Mouse (Mus musculus): ENCODE results near the gene Tbxa2r. TPM values are rescaled to one million over a fixed set of nuclear protein-coding genes. Genes with fewer than 3 reads are reported as not detected.

Gene Tbxa2r
- polyA plus RNA-seq, 1 experiment from 2014 or later = 18.3 TPM

- Histone ChIP-seq H3K9ac (no peak overlapping the region), H3K4me1 (peaks cover 40% of the 10 kb centered on the region), H3K27me3 (no peaks in the 10 kb centered on the region), H3K4me3 (replicated peaks) (no peak overlapping the region), H3K9me3 (replicated peaks) (no peaks in the 10 kb centered on the region), H3K36me3 (peaks cover 12% of the 10 kb centered on the region), H3K4me2 (no peak overlapping the region), H3K27ac (no peak overlapping the region)
- ATAC-seq (replicated peaks; ENCODE audit: low FRiP score) = no peak
- 88% methylated on average over 6 of the region's 6 CpGs for WGBS
Measured at GRCm38 (mm10) chr10:81379809-81380378, 51.4 kb downstream of the Tbxa2r start.

- peak overlapping the region; percentile 42 for H3K27ac ChIP-seq
- 73% methylated on average over 5 of the region's 5 CpGs for WGBS
- ATAC-seq (replicated peaks; ENCODE audit: low FRiP score) = no peak
Measured at GRCm38 (mm10) chr10:81382039-81382438, 53.5 kb downstream of the Tbxa2r start.

GRCm38 (mm10) chr10:81383802-81384604, 55.5 kb downstream of the Tbxa2r start, which contains the start of the genes Dohh and Gm48551:
TSS of gene Dohh (plus strand) at chr10:81384428.
TSS of gene Gm48551 (plus strand) at chr10:81384466.
- Histone ChIP-seq H3K4me3 (replicated peaks) (peak within 1 kb of the TSS; percentile 96), H3K27ac (peak within 1 kb of the TSS; percentile 91), H3K9ac (peak within 1 kb of the TSS; percentile 83), H3K4me1 (peaks cover 23% of the 10 kb centered on the region), H3K27me3 (no peaks in the 10 kb centered on the region), H3K4me2 (peak within 1 kb of the TSS; percentile 90), H3K36me3 (peaks cover 34% of the 10 kb centered on the region), H3K9me3 (replicated peaks) (no peaks in the 10 kb centered on the region)
- ATAC-seq (replicated peaks; ENCODE audit: low FRiP score) = peak; percentile 93
- 8% methylated on average over 54 of the region's 54 CpGs for WGBS

More at GRCm38 (mm10) chr10:81382039-81382438, 53.5 kb downstream of the Tbxa2r start:
- Histone ChIP-seq H3K4me2 (no peak overlapping the region), H3K9me3 (replicated peaks) (no peaks in the 10 kb centered on the region), H3K4me1 (peaks cover 33% of the 10 kb centered on the region), H3K36me3 (peaks cover 14% of the 10 kb centered on the region), H3K4me3 (replicated peaks) (no peak overlapping the region), H3K27me3 (no peaks in the 10 kb centered on the region), H3K9ac (no peak overlapping the region)

GRCm38 (mm10) chr10:81384605-81384982, 56.1 kb downstream of the Tbxa2r start:
- Histone ChIP-seq H3K27ac (peak overlapping the region; percentile 91), H3K27me3 (no peaks in the 10 kb centered on the region), H3K4me3 (replicated peaks) (peak overlapping the region; percentile 96), H3K4me2 (peak overlapping the region; percentile 90), H3K9me3 (replicated peaks) (no peaks in the 10 kb centered on the region), H3K36me3 (peaks cover 37% of the 10 kb centered on the region), H3K4me1 (peaks cover 26% of the 10 kb centered on the region), H3K9ac (peak overlapping the region; percentile 83)
- ATAC-seq (replicated peaks; ENCODE audit: low FRiP score) = peak; percentile 8
- under 1% methylated on average over 19 of the region's 19 CpGs for WGBS

Other genes starting within 250 kb of the Tbxa2r start
- 0.64 and 0.77 TPM in 2 replicates for gene Creb3l3, start 229.9 kb upstream of the Tbxa2r start, polyA plus RNA-seq (2015; fragmentation: Nextera tagmentation; extraction: Ambion mirVana)
- gene Map2k2, start 222.8 kb upstream of the Tbxa2r start, polyA plus RNA-seq (2015; fragmentation: Nextera tagmentation; extraction: Ambion mirVana) = 182 and 202 TPM in 2 replicates
- 25.6 and 26.6 TPM in 2 replicates for gene Zbtb7a, start 193.5 kb upstream of the Tbxa2r start, polyA plus RNA-seq (2015; fragmentation: Nextera tagmentation; extraction: Ambion mirVana)
- 48.6 and 51.2 TPM in 2 replicates for gene Pias4, start 160.8 kb upstream of the Tbxa2r start, polyA plus RNA-seq (2015; fragmentation: Nextera tagmentation; extraction: Ambion mirVana)
- gene Eef2, start 152.1 kb upstream of the Tbxa2r start, polyA plus RNA-seq (2015; fragmentation: Nextera tagmentation; extraction: Ambion mirVana) = 563 and 597 TPM in 2 replicates
- gene Dapk3, start 145.7 kb upstream of the Tbxa2r start, polyA plus RNA-seq (2015; fragmentation: Nextera tagmentation; extraction: Ambion mirVana) = 41.0 and 47.9 TPM in 2 replicates
- not detected in 2 replicates for gene 4930442H23Rik, start 144.9 kb upstream of the Tbxa2r start, polyA plus RNA-seq (2015; fragmentation: Nextera tagmentation; extraction: Ambion mirVana)
- 0.18 TPM in 1 of 2 replicates, not detected in the other for gene Nmrk2, start 126.7 kb upstream of the Tbxa2r start, polyA plus RNA-seq (2015; fragmentation: Nextera tagmentation; extraction: Ambion mirVana)
- gene Atcay, start 97.9 kb upstream of the Tbxa2r start, polyA plus RNA-seq (2015; fragmentation: Nextera tagmentation; extraction: Ambion mirVana) = 0.28 and 0.51 TPM in 2 replicates
- 6.8 and 7.3 TPM in 2 replicates for gene Zfr2, start 95.6 kb upstream of the Tbxa2r start, polyA plus RNA-seq (2015; fragmentation: Nextera tagmentation; extraction: Ambion mirVana)
- gene Matk, start 75.8 kb upstream of the Tbxa2r start, polyA plus RNA-seq (2015; fragmentation: Nextera tagmentation; extraction: Ambion mirVana) = 5.8 and 6.8 TPM in 2 replicates
- gene Mrpl54, start 61.8 kb upstream of the Tbxa2r start, polyA plus RNA-seq (2015; fragmentation: Nextera tagmentation; extraction: Ambion mirVana) = 230 and 244 TPM in 2 replicates
- 59.7 and 63.4 TPM in 2 replicates for gene Apba3, start 61.8 kb upstream of the Tbxa2r start, polyA plus RNA-seq (2015; fragmentation: Nextera tagmentation; extraction: Ambion mirVana)
- 15.9 and 18.1 TPM in 2 replicates for gene Tjp3, start 37.1 kb upstream of the Tbxa2r start, polyA plus RNA-seq (2015; fragmentation: Nextera tagmentation; extraction: Ambion mirVana)
- 51.0 and 61.3 TPM in 2 replicates for gene Pip5k1c, start 35.8 kb upstream of the Tbxa2r start, polyA plus RNA-seq (2015; fragmentation: Nextera tagmentation; extraction: Ambion mirVana)
- gene Cactin, start 7.6 kb upstream of the Tbxa2r start, polyA plus RNA-seq (2015; fragmentation: Nextera tagmentation; extraction: Ambion mirVana) = 38.8 and 44.2 TPM in 2 replicates
- 0.08 TPM in 1 of 2 replicates, not detected in the other for gene Gipc3, start 14.5 kb downstream of the Tbxa2r start, polyA plus RNA-seq (2015; fragmentation: Nextera tagmentation; extraction: Ambion mirVana)
- gene Hmg20b, start 21.7 kb downstream of the Tbxa2r start, polyA plus RNA-seq (2015; fragmentation: Nextera tagmentation; extraction: Ambion mirVana) = 87.0 and 94.6 TPM in 2 replicates
- 10.3 and 11.5 TPM in 2 replicates for gene Mfsd12, start 28.8 kb downstream of the Tbxa2r start, polyA plus RNA-seq (2015; fragmentation: Nextera tagmentation; extraction: Ambion mirVana)
- gene 4930404N11Rik, start 37.1 kb downstream of the Tbxa2r start, polyA plus RNA-seq (2015; fragmentation: Nextera tagmentation; extraction: Ambion mirVana) = 0.62 and 1.6 TPM in 2 replicates
- 105 and 114 TPM in 2 replicates for gene Fzr1, start 49.8 kb downstream of the Tbxa2r start, polyA plus RNA-seq (2015; fragmentation: Nextera tagmentation; extraction: Ambion mirVana)
- 79.7 and 82.2 TPM in 2 replicates for gene Dohh, start 55.7 kb downstream of the Tbxa2r start, polyA plus RNA-seq (2015; fragmentation: Nextera tagmentation; extraction: Ambion mirVana)
- gene Gm48551, start 55.7 kb downstream of the Tbxa2r start, polyA plus RNA-seq (2015; fragmentation: Nextera tagmentation; extraction: Ambion mirVana) = 2.5 and 4.1 TPM in 2 replicates
- 1.6 and 2.1 TPM in 2 replicates for gene Gm48552, start 60.3 kb downstream of the Tbxa2r start, polyA plus RNA-seq (2015; fragmentation: Nextera tagmentation; extraction: Ambion mirVana)
- 26.0 and 29.4 TPM in 2 replicates for gene Smim24, start 64.3 kb downstream of the Tbxa2r start, polyA plus RNA-seq (2015; fragmentation: Nextera tagmentation; extraction: Ambion mirVana)
- 67.9 and 84.5 TPM in 2 replicates for gene Nfic, start 126.9 kb downstream of the Tbxa2r start, polyA plus RNA-seq (2015; fragmentation: Nextera tagmentation; extraction: Ambion mirVana)
- gene Celf5, start 154.0 kb downstream of the Tbxa2r start, polyA plus RNA-seq (2015; fragmentation: Nextera tagmentation; extraction: Ambion mirVana) = 0.50 and 0.82 TPM in 2 replicates
- 85.7 and 93.5 TPM in 2 replicates for gene Ncln, start 167.7 kb downstream of the Tbxa2r start, polyA plus RNA-seq (2015; fragmentation: Nextera tagmentation; extraction: Ambion mirVana)
- 1.2 and 1.4 TPM in 2 replicates for gene S1pr4, start 171.4 kb downstream of the Tbxa2r start, polyA plus RNA-seq (2015; fragmentation: Nextera tagmentation; extraction: Ambion mirVana)
- gene Gna15, start 195.5 kb downstream of the Tbxa2r start, polyA plus RNA-seq (2015; fragmentation: Nextera tagmentation; extraction: Ambion mirVana) = 0.89 and 1.00 TPM in 2 replicates
- gene Gna11, start 216.5 kb downstream of the Tbxa2r start, polyA plus RNA-seq (2015; fragmentation: Nextera tagmentation; extraction: Ambion mirVana) = 79.0 and 88.6 TPM in 2 replicates
- 535 and 630 TPM in 2 replicates for gene Aes, start 230.8 kb downstream of the Tbxa2r start, polyA plus RNA-seq (2015; fragmentation: Nextera tagmentation; extraction: Ambion mirVana)
- gene Tle2, start 245.8 kb downstream of the Tbxa2r start, polyA plus RNA-seq (2015; fragmentation: Nextera tagmentation; extraction: Ambion mirVana) = 39.3 and 45.6 TPM in 2 replicates